Comparison of ENCODE assay signal across 10 mouse cellular contexts in the genomic region with DNA sequence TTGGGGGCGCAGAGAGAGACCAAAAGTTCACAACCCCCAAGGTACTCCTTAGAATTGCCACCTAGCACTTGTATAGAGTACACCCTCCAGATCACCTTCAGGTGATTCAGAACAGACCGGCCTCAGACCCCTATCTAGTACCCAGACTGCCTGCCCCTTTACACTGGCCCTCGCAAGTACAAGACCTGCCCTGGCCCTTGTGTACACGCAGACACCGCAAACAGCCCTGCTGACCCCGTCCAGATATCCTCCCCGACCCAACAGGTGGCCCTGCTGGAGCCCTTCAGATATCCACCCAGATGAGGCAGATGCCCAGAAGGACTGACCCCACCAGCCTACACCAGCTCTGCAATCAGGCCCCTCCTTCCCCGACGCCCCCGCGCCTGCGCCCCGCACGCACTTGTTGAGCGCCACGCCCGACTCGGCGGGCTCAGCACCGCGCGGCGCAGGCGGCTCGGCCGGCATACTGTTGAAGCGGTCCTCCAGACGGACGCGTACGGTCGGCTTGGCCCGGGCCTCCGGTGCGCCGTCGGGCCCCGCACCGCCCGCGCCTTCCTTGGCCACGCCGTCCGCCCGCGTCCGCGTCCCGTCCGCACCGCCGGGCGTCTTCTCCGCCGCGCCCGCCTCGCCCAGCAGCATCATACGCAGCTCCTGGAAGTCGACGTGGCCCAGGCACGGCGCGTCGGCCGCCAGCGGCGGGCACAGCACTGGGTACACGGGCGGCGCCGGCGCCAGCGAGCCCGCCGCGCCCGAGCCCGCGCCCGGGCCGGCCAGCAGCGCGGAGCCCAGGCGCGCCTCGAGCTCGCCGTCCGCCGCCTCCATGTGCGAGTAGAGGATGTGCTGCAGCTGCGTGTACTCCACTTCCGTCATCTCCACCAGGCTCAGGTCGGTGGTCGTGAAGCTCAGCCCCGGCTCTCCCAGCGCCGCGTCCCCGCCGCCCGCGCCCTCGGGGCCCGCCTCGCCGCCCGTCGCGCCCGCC. TPM values are rescaled to one million over a fixed set of nuclear protein-coding genes. Genes with fewer than 3 reads are reported as not detected.
DNase-seq lines count a peak whose midpoint lies in the region; ATAC-seq and TF ChIP-seq lines count a peak whose summit lies in the region.
"Had no signal": no experiment of that assay in that cellular context is flagged by ENCODE, and none has a peak within 500 bp of the region (broad histone marks: within the 10 kb centered on the region; RNA-seq: fewer than 3 reads in every experiment).

No protein-coding gene starts in this region.

- no peak for TF ChIP-seq CTCF in heart, adult 2 months (IDR thresholded peaks at IDR 0.05)

- intact Hi-C loops in heart, adult 2 months (cut with DNase I) = no loop called here

- peaks cover 80% of the 10 kb centered on the region for H3K27me3 ChIP-seq in heart, embryonic 13.5 days (replicated peaks)
- H3K27me3 ChIP-seq in heart, adult 2 months (ENCODE audit: control insufficient read depth, insufficient read depth, low read length) = peaks cover 9% of the 10 kb centered on the region
- peaks cover 46% of the 10 kb centered on the region for H3K27me3 ChIP-seq in hindbrain, embryonic 15.5 days
- H3K27me3 ChIP-seq in midbrain, embryonic 14.5 days (ENCODE audit: control insufficient read depth, insufficient read depth, low read length) = peaks cover 38% of the 10 kb centered on the region

- no peaks in the 10 kb centered on the region for H3K36me3 ChIP-seq in heart, embryonic 13.5 days
- no peaks in the 10 kb centered on the region for H3K36me3 ChIP-seq in heart, adult 2 months (ENCODE audit: control insufficient read depth, insufficient read depth, low read length)
- no peaks in the 10 kb centered on the region for H3K36me3 ChIP-seq in hindbrain, embryonic 15.5 days
- no peaks in the 10 kb centered on the region for H3K36me3 ChIP-seq in midbrain, embryonic 14.5 days (ENCODE audit: control insufficient read depth, insufficient read depth, low read length)

- peaks cover 6% of the 10 kb centered on the region; the same call in 1 of the 2 replicates for H3K4me1 ChIP-seq in heart, embryonic 13.5 days
- H3K4me1 ChIP-seq in heart, adult 2 months (ENCODE audit: control insufficient read depth, insufficient read depth, low read length) = no peaks in the 10 kb centered on the region
- H3K4me1 ChIP-seq in hindbrain, embryonic 15.5 days (replicated peaks) = peaks cover 6% of the 10 kb centered on the region
- H3K4me1 ChIP-seq in midbrain, embryonic 14.5 days (ENCODE audit: control insufficient read depth, insufficient read depth, low read length) = no peaks in the 10 kb centered on the region

- no peak for TF ChIP-seq EP300 in heart, adult 2 months (IDR thresholded peaks at IDR 0.05; ENCODE audit: insufficient read depth, low read depth, low read length)

- peak overlapping the region; percentile 65 for H3K4me2 ChIP-seq in heart, embryonic 13.5 days
- H3K4me2 ChIP-seq in hindbrain, embryonic 15.5 days = peak overlapping the region; percentile 54
- peak overlapping the region; percentile 47 for H3K4me2 ChIP-seq in midbrain, embryonic 14.5 days (ENCODE audit: low read length)

- H3K4me3 ChIP-seq in heart, embryonic 13.5 days = peak overlapping the region; percentile 48
- H3K4me3 ChIP-seq in heart, adult 2 months = no peak overlapping the region
- peak overlapping the region; percentile 42 for H3K4me3 ChIP-seq in hindbrain, embryonic 15.5 days
- peak overlapping the region; percentile 30 for H3K4me3 ChIP-seq in midbrain, embryonic 14.5 days (replicated peaks; ENCODE audit: low read depth, low read length)

- H3K9me3 ChIP-seq in heart, embryonic 13.5 days = peaks cover 22% of the 10 kb centered on the region
- H3K9me3 ChIP-seq in hindbrain, embryonic 15.5 days = peaks cover 6% of the 10 kb centered on the region
- peaks cover 14% of the 10 kb centered on the region for H3K9me3 ChIP-seq in midbrain, embryonic 14.5 days (ENCODE audit: control insufficient read depth, low read length)

- DNase-seq in heart, adult 2 months = no peak
- DNase-seq in embryo, embryonic 11 days = peak; percentile 25
- DNase-seq in midbrain, embryonic 14.5 days = peak; percentile 27
- no peak for DNase-seq in ovary, adult 18-20 months (ENCODE audit: low spot score)
- DNase-seq in frontal cortex, postnatal 36 days (ENCODE audit: low spot score in 2 of 2) = no peak
- no peak for DNase-seq in right cerebral cortex, postnatal 25 days
- DNase-seq: kidney, adult 11 months had no signal

- no peak overlapping the region for H3K27ac ChIP-seq in heart, embryonic 13.5 days (replicated peaks)
- no peak overlapping the region for H3K27ac ChIP-seq in heart, adult 2 months
- no peak overlapping the region for H3K27ac ChIP-seq in hindbrain, embryonic 15.5 days (replicated peaks)
- no peak overlapping the region for H3K27ac ChIP-seq in midbrain, embryonic 14.5 days (replicated peaks; ENCODE audit: low read depth, low read length)

- H3K79me2 ChIP-seq in heart, adult 2 months (replicated peaks; ENCODE audit: control insufficient read depth, insufficient read depth, low read length) = no peaks in the 10 kb centered on the region

- no peak; the same call in 1 of the 2 replicates for ATAC-seq in heart, embryonic 13.5 days (ENCODE audit: extremely low read depth, insufficient number of reproducible peaks, low FRiP score, low TSS enrichment)
- 0 out of 2 replicates have a peak, but pooled peaks have one; percentile 56 for ATAC-seq in hindbrain, embryonic 15.5 days (ENCODE audit: low FRiP score, low read depth)
- no peak for ATAC-seq in midbrain, embryonic 14.5 days (ENCODE audit: low FRiP score, low TSS enrichment)

- peak overlapping the region; percentile 47; the same call in 1 of the 2 replicates for H3K9ac ChIP-seq in heart, embryonic 13.5 days
- H3K9ac ChIP-seq in heart, adult 2 months (ENCODE audit: low read depth, low read length) = no peak overlapping the region
- H3K9ac ChIP-seq in hindbrain, embryonic 15.5 days = no peak overlapping the region
- H3K9ac ChIP-seq in midbrain, embryonic 14.5 days (replicated peaks; ENCODE audit: low read length) = no peak overlapping the region

- TF ChIP-seq POLR2A in heart, adult 2 months (IDR thresholded peaks at IDR 0.05; ENCODE audit: insufficient read depth, low read depth, low read length) = no peak

- 2% methylated on average over 98 of the region's 112 CpGs for WGBS in heart, embryonic 13.5 days
- WGBS in heart, adult 2 months = 7% methylated on average over 110 of the region's 112 CpGs
- WGBS in hindbrain, embryonic 15.5 days = 2% methylated on average over 71 of the region's 112 CpGs
- WGBS in midbrain, embryonic 14.5 days = 3% methylated on average over 111 of the region's 112 CpGs

RNA-seq across cellular contexts. Expression of a gene that starts 0.6 kb away (rescaled TPM):
- not detected in 2 replicates for polyA plus RNA-seq in heart, embryonic 13.5 days (2015; fragmentation: Nextera tagmentation; extraction: Ambion mirVana)
- total RNA-seq in heart, adult 2 months (2021) = not detected
- polyA plus RNA-seq in heart, adult 2 months (2012; rRNA removed) = 0.12 and 0.18 TPM in 2 replicates
- polyA plus RNA-seq in hindbrain, embryonic 15.5 days (2015; fragmentation: Nextera tagmentation; extraction: Ambion mirVana) = 0.87 and 0.96 TPM in 2 replicates
- 0.42 and 0.53 TPM in 2 replicates for polyA plus RNA-seq in midbrain, embryonic 14.5 days (2014; fragmentation: Nextera tagmentation; extraction: Ambion mirVana)
- polyA plus RNA-seq: thymus, postnatal 0 days had no signal

RNA-seq across cellular contexts. Expression of a gene that starts 44.3 kb away (rescaled TPM):
- polyA plus RNA-seq in heart, embryonic 13.5 days (2015; fragmentation: Nextera tagmentation; extraction: Ambion mirVana) = 16.0 and 19.3 TPM in 2 replicates
- under 1 TPM in 1 of 2 experiments, not detected in 1; 0.29 TPM for total RNA-seq in heart, adult 2 months (2021)
- polyA plus RNA-seq in heart, adult 2 months (2012; rRNA removed) = 0.29 and 0.57 TPM in 2 replicates
- 63.5 and 92.1 TPM in 2 replicates for polyA plus RNA-seq in hindbrain, embryonic 15.5 days (2015; fragmentation: Nextera tagmentation; extraction: Ambion mirVana)
- polyA plus RNA-seq in midbrain, embryonic 14.5 days (2014; fragmentation: Nextera tagmentation; extraction: Ambion mirVana) = 26.6 and 27.7 TPM in 2 replicates

RNA-seq across cellular contexts. Expression of a gene that starts 52.8 kb away (rescaled TPM):
- polyA plus RNA-seq in heart, embryonic 13.5 days (2015; fragmentation: Nextera tagmentation; extraction: Ambion mirVana) = 53.5 and 54.4 TPM in 2 replicates
- total RNA-seq in heart, adult 2 months (2021) = 10 to 100 TPM; 29.7 to 35.3 TPM
- polyA plus RNA-seq in heart, adult 2 months (2012; rRNA removed) = 23.4 and 42.0 TPM in 2 replicates
- polyA plus RNA-seq in hindbrain, embryonic 15.5 days (2015; fragmentation: Nextera tagmentation; extraction: Ambion mirVana) = 82.8 and 88.6 TPM in 2 replicates
- 97.7 and 105 TPM in 2 replicates for polyA plus RNA-seq in midbrain, embryonic 14.5 days (2014; fragmentation: Nextera tagmentation; extraction: Ambion mirVana)

Comparison
In these comparisons a context has a peak if more than half of its experiments do, and no peak if none do; other contexts are left out.
1. RNA of a gene that starts 44.3 kb away (polyA plus RNA-seq): 63.5 to 92.1 TPM in hindbrain, embryonic 15.5 days, 26.6 to 27.7 TPM in midbrain, embryonic 14.5 days and 16.0 to 19.3 TPM in heart, embryonic 13.5 days; 0.29 to 0.57 TPM in heart, adult 2 months; every median in the first group is over 10 times any median in the second.
2. DNase-seq: peak in embryo, embryonic 11 days (single experiment) and midbrain, embryonic 14.5 days (single experiment); none in heart, adult 2 months (0 of 2), ovary, adult 18-20 months (single experiment), frontal cortex, postnatal 36 days (0 of 2) and right cerebral cortex, postnatal 25 days (single experiment).
3. Peak in every context shown above with its lines, with median percentiles within 50 percentile points of each other: H3K4me2 ChIP-seq.